Mouse (Mus musculus) lung, embryonic 14.5 days (tissue): Measurements from ENCODE around the gene Tacc2. TPM values are rescaled to one million over a fixed set of nuclear protein-coding genes. Genes with fewer than 3 reads are reported as not detected.

Source experiments
- ATAC-seq: fragments of 200-750 bp; cut with Nextera tagmentation; 2 replicates; pipeline ENCODE4 v1.8.0; 2017; ENCODE audit warnings: mild to moderate bottlenecking, moderate TSS enrichment, moderate library complexity; ENCODE audit not compliant: insufficient read depth
- DNase-seq: peaks from one replicate; pipeline ENCODE4 v3.0.0-alpha.2; 2015
- H3K27ac ChIP-seq: fragments of 300-500 bp; sonication (generic); 2 replicates; pipeline ENCODE4 v1.5.1; 2014; ENCODE audit warnings: low read depth, mild to moderate bottlenecking, moderate library complexity
- H3K27me3 ChIP-seq: fragments of 300-500 bp; sonication (generic); 2 replicates; pipeline ENCODE4 v1.6.1; 2014; ENCODE audit warnings: low read length, control low read depth; ENCODE audit not compliant: insufficient read depth
- H3K36me3 ChIP-seq: fragments of 300-500 bp; sonication (generic); 2 replicates; pipeline ENCODE4 v1.6.1; 2014; ENCODE audit warnings: control low read depth; ENCODE audit not compliant: insufficient read depth
- H3K4me1 ChIP-seq: fragments of 300-500 bp; sonication (generic); 2 replicates; pipeline ENCODE4 v1.6.1; 2014; ENCODE audit warnings: antibody characterized with exemption, control low read depth; ENCODE audit not compliant: insufficient read depth
- H3K4me2 ChIP-seq: fragments of 300-500 bp; sonication (generic); 2 replicates; pipeline ENCODE4 v1.6.1; 2014; ENCODE audit warnings: mild to moderate bottlenecking
- H3K4me3 ChIP-seq: fragments of 300-500 bp; sonication (generic); 2 replicates; pipeline ENCODE4 v1.5.1; 2014; ENCODE audit warnings: low read depth, low read length
- H3K9ac ChIP-seq: fragments of 300-500 bp; sonication (generic); 2 replicates; pipeline ENCODE4 v1.6.1; 2014
- H3K9me3 ChIP-seq: fragments of 300-500 bp; sonication (generic); 2 replicates; pipeline ENCODE4 v1.6.1; 2016; ENCODE audit warnings: low read depth, low read length, control low read depth
- CTCF ChIP-seq: IDR thresholded peaks from 2 replicates; pipeline ENCODE4 v1.5.1; 2016; ENCODE audit warnings: antibody characterized with exemption, low read depth
- WGBS: fragments of 180-500 bp; shearing (Covaris S2); extraction: QIAGEN DNeasy Blood & Tissue Kit; methylation state at CpG from one replicate; pipeline ENCODE4 v1.1.7; 2014; 5-methylcytosine and 5-hydroxymethylcytosine counted together
- polyA plus RNA-seq: library from polyadenylated mRNA; unstranded; fragments of >200 nt; fragmentation: Nextera tagmentation; extraction: Ambion mirVana; gene quantifications from 2 replicates; pipeline ENCODE4 v1.2.1, GENCODE M21; 2014

The Tacc2 gene
- polyA plus RNA-seq, 1 experiment from 2014 or later, result 32.6 TPM

- Histone ChIP-seq H3K27me3 (no peaks in the 10 kb centered on the region), H3K4me1 (peaks cover 29% of the 10 kb centered on the region), H3K9ac (no peak overlapping the region), H3K9me3 (no peaks in the 10 kb centered on the region), H3K36me3 (no peaks in the 10 kb centered on the region), H3K4me3 (no peak overlapping the region), H3K4me2 (no peak overlapping the region), H3K27ac (no peak overlapping the region)
- ATAC-seq, result no peak
- no peak for DNase-seq
- no peak for TF ChIP-seq CTCF
- 63% methylated on average over 6 of the region's 6 CpGs for WGBS
Observed at GRCm38 (mm10) chr7:130671301-130671700, 94.1 kb downstream of the Tacc2 start.

GRCm38 (mm10) chr7:130673169-130674033, 96.2 kb downstream of the Tacc2 start:
- 65% methylated on average over 9 of the region's 9 CpGs for WGBS
- peak; percentile 88 for TF ChIP-seq CTCF
- Histone ChIP-seq H3K4me3 (no peak overlapping the region), H3K27ac (peak overlapping the region; percentile 24; the same call in 1 of the 2 replicates), H3K27me3 (no peaks in the 10 kb centered on the region), H3K9ac (peak overlapping the region; percentile 32; the same call in 1 of the 2 replicates), H3K4me2 (no peak overlapping the region), H3K4me1 (peaks cover 26% of the 10 kb centered on the region), H3K9me3 (no peaks in the 10 kb centered on the region), H3K36me3 (no peaks in the 10 kb centered on the region)
- no peak for ATAC-seq
- peak; percentile 83 for DNase-seq

GRCm38 (mm10) chr7:130674526-130674925, 97.3 kb downstream of the Tacc2 start:
- TF ChIP-seq CTCF, result no peak
- Histone ChIP-seq H3K9ac (no peak overlapping the region), H3K9me3 (no peaks in the 10 kb centered on the region), H3K36me3 (no peaks in the 10 kb centered on the region), H3K27ac (peak overlapping the region; percentile 9; the same call in 1 of the 2 replicates), H3K4me2 (no peak overlapping the region), H3K4me1 (peaks cover 17% of the 10 kb centered on the region), H3K4me3 (no peak overlapping the region), H3K27me3 (no peaks in the 10 kb centered on the region)
- ATAC-seq (no peak), DNase-seq (no peak)
- WGBS, result 66% methylated on average over 9 of the region's 9 CpGs

GRCm38 (mm10) chr7:130676885-130677540, 99.8 kb downstream of the Tacc2 start:
- 62% methylated on average over 11 of the region's 11 CpGs for WGBS
- no peaks in the 10 kb centered on the region for H3K4me1 ChIP-seq
- TF ChIP-seq CTCF, result no peak
- no peaks in the 10 kb centered on the region for H3K27me3 ChIP-seq
- ATAC-seq, result no peak
- H3K9ac ChIP-seq, result no peak overlapping the region
- no peak for DNase-seq
- no peak overlapping the region for H3K27ac ChIP-seq
- H3K9me3 ChIP-seq, result no peaks in the 10 kb centered on the region
- H3K36me3 ChIP-seq, result no peaks in the 10 kb centered on the region
- H3K4me2 ChIP-seq, result no peak overlapping the region
- no peak overlapping the region for H3K4me3 ChIP-seq

GRCm38 (mm10) chr7:130677541-130678274, 100.5 kb downstream of the Tacc2 start:
- Histone ChIP-seq H3K4me2 (no peak overlapping the region), H3K27me3 (no peaks in the 10 kb centered on the region), H3K9me3 (no peaks in the 10 kb centered on the region), H3K27ac (peak overlapping the region; percentile 20; the same call in 1 of the 2 replicates), H3K4me1 (no peaks in the 10 kb centered on the region), H3K4me3 (no peak overlapping the region), H3K9ac (no peak overlapping the region), H3K36me3 (no peaks in the 10 kb centered on the region)
- TF ChIP-seq CTCF, result no peak
- no peak for ATAC-seq
- DNase-seq, result no peak
- WGBS, result 71% methylated on average over 12 of the region's 12 CpGs

- H3K4me2 ChIP-seq, result no peak overlapping the region
- H3K4me1 ChIP-seq, result no peaks in the 10 kb centered on the region
- H3K27ac ChIP-seq, result no peak overlapping the region
- H3K9me3 ChIP-seq, result no peaks in the 10 kb centered on the region
- H3K9ac ChIP-seq, result no peak overlapping the region
- ATAC-seq (no peak), DNase-seq (no peak)
- 79% methylated on average over 6 of the region's 6 CpGs for WGBS
- no peaks in the 10 kb centered on the region for H3K36me3 ChIP-seq
- H3K4me3 ChIP-seq, result no peak overlapping the region
- TF ChIP-seq CTCF, result no peak
- H3K27me3 ChIP-seq, result no peaks in the 10 kb centered on the region
Observed at GRCm38 (mm10) chr7:130678414-130678813, 101.2 kb downstream of the Tacc2 start.

- Histone ChIP-seq H3K4me2 (no peak overlapping the region), H3K27ac (no peak overlapping the region), H3K27me3 (no peaks in the 10 kb centered on the region), H3K9ac (no peak overlapping the region), H3K4me3 (no peak overlapping the region), H3K9me3 (no peaks in the 10 kb centered on the region), H3K4me1 (no peaks in the 10 kb centered on the region), H3K36me3 (no peaks in the 10 kb centered on the region)
- ATAC-seq, result no peak
- DNase-seq, result peak; percentile 75
- TF ChIP-seq CTCF, result no peak
- 50% methylated on average over 4 of the region's 4 CpGs for WGBS
Observed at GRCm38 (mm10) chr7:130681798-130682197, 104.6 kb downstream of the Tacc2 start.
